Mouse (Mus musculus) B cell, adult (primary cell): ENCODE measurements around the gene Cd300a. TPM values are rescaled to one million over a fixed set of nuclear protein-coding genes. Genes with fewer than 3 reads are reported as not detected.

Experiments used
- total RNA-seq: library from RNA; stranded (reverse); gene quantifications from 4 replicates; pipeline ENCODE4 v1.2.4, GENCODE M21; 2023; ENCODE audit not compliant: inconsistent age

The Cd300a gene
- 0.71 to 1.3 TPM (median 0.95 TPM) in 4 replicates for total RNA-seq

GRCm38 (mm10) chr11:114889991-114890518, at the start of gene Cd300a:
Gene Cd300a (plus strand): TSS chr11:114890041.

GRCm38 (mm10) chr11:114850452-114851268, 39.2 kb upstream of the Cd300a start, which contains the start of gene Gprc5c:
Gene Gprc5c (plus strand): TSS chr11:114851152.

GRCm38 (mm10) chr11:114934144-114934543, 44.3 kb downstream of the Cd300a start, which contains the start of gene Cd300lb:
Gene Cd300lb (minus strand): TSS chr11:114934386.

Other genes starting within 250 kb of the Cd300a start
- gene Rpl38, start 221.5 kb upstream of the Cd300a start, total RNA-seq = 2,143 to 2,270 TPM (median 2,172 TPM) in 4 replicates
- 2.1 to 3.4 TPM (median 2.7 TPM) in 4 replicates for gene Ttyh2, start 214.6 kb upstream of the Cd300a start, total RNA-seq
- gene Dnaic2, start 162.6 kb upstream of the Cd300a start, total RNA-seq = 0.45 TPM in 1 of 4 replicates, not detected in the others
- gene Kif19a, start 124.7 kb upstream of the Cd300a start, total RNA-seq = 2.6 to 4.0 TPM (median 3.7 TPM) in 4 replicates
- not detected in 4 replicates for gene Btbd17, start 94.1 kb upstream of the Cd300a start, total RNA-seq
- gene Gpr142, start 91.1 kb upstream of the Cd300a start, total RNA-seq = not detected in 4 replicates
- 0.16 TPM in 1 of 4 replicates, not detected in the others for gene Gprc5c, start 38.9 kb upstream of the Cd300a start, total RNA-seq
- 0.26 to 1.3 TPM in 2 of 4 replicates, not detected in the others for gene Cd300lb, start 44.3 kb downstream of the Cd300a start, total RNA-seq
- gene Cd300c, start 79.1 kb downstream of the Cd300a start, total RNA-seq = not detected in 4 replicates
- gene Cd300ld, start 99.9 kb downstream of the Cd300a start, total RNA-seq = 0.51 to 1.00 TPM (median 0.70 TPM) in 4 replicates
- 0.60 to 2.1 TPM (median 1.6 TPM) in 4 replicates for gene Cd300c2, start 111.8 kb downstream of the Cd300a start, total RNA-seq
- not detected in 4 replicates for gene Cd300ld2, start 126.2 kb downstream of the Cd300a start, total RNA-seq
- gene Cd300ld4, start 137.0 kb downstream of the Cd300a start, total RNA-seq = not detected in 4 replicates
- 0.90 to 1.1 TPM (median 0.95 TPM) in 4 replicates for gene Cd300ld5, start 147.7 kb downstream of the Cd300a start, total RNA-seq
- 0.90 to 1.1 TPM (median 0.96 TPM) in 4 replicates for gene Cd300ld3, start 158.4 kb downstream of the Cd300a start, total RNA-seq
- 0.39 to 1.3 TPM (median 1.2 TPM) in 4 replicates for gene Cd300e, start 172.1 kb downstream of the Cd300a start, total RNA-seq
- 4.1 to 6.9 TPM (median 4.9 TPM) in 4 replicates for gene Rab37, start 201.4 kb downstream of the Cd300a start, total RNA-seq
- 9.7 to 14.3 TPM (median 10.3 TPM) in 4 replicates for gene Cd300lf, start 244.0 kb downstream of the Cd300a start, total RNA-seq